Mouse (Mus musculus): ENCODE data around the gene Abhd14a. TPM values are rescaled to one million over a fixed set of nuclear protein-coding genes. Genes with fewer than 3 reads are reported as not detected.

Abhd14a gene
- polyA plus RNA-seq (2014; fragmentation: Illumina TruSeq; extraction: RNeasy Lipid Tissue Mini Kit (QIAGEN cat#74804); ENCODE audit: low replicate concordance): 1.6 TPM

DNA sequence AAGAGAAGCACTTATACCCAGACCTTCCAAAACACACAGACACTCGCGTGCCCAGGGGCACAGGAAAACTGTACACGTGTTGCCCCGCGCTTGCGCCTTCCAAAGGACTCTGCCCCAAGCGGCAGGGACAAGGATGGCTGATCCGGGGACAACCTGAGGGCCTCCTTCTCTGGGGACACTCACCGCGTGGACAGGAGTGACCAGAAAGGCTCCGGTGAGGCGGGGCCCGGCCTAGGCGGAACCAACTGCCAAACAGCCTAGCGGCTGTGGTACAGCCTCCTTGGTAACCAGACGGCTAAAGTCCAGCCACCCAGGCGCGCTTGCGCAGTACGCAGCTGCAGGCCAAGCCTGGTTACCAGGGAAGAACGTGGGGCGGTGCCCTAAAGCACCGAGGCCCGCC lies at the start of gene Abhd14a, which contains the start of gene Abhd14b:
Gene Abhd14a (minus strand): TSS at position 331 of the 400 bp plus-strand sequence.
Gene Abhd14b (plus strand): TSS at position 112 of the 400 bp plus-strand sequence.

DNA sequence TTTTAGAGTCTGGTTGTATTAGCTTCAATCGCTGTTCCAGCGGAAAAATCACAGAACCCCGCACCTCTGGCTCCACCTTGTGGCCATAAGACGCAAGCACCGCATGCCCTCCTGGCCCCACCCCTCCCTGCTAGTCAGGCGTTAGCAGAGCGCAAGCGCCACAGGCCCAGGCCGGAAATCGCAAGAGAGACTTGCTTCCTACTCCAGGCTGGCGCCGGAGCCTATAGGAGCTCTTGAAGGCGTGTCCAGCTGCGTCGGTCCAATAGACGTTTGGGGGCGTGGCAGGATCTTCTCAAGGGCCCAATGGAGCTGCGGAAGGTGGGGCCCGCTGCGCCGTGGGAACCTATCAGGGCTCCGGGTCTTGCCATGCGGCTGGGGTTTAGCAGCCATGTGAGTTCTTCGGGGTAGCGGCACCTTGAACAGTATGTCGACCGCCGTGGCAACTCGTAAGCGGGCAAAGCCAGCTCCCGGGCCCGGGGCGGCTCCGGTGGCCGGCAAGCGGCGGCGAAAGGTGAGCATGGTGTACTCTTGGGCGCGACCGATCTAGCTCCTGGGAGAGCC lies 29.5 kb upstream of the Abhd14a start, which contains the start of gene Parp3:
Gene Parp3 (minus strand): TSS at position 26 of the 561 bp plus-strand sequence.

DNA sequence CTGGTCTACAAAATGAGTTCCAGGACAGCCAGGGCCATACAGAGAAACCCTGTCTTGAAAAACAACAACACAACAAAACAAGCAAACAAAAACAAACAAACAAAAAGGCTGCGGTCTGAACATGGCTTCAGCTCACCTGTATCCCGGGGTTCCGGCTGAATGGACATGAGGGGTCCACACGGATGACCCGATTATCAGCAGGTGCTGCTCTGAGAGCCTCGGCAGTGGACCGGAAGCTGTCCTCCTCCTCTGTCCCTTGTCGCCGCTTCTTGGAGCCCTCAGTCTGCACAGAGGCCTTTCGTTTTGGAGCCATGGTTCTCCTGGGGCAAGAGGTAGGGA lies 28.2 kb upstream of the Abhd14a start, which contains the start of gene Rrp9:
Gene Rrp9 (plus strand): TSS at position 301 of the 339 bp plus-strand sequence.

DNA sequence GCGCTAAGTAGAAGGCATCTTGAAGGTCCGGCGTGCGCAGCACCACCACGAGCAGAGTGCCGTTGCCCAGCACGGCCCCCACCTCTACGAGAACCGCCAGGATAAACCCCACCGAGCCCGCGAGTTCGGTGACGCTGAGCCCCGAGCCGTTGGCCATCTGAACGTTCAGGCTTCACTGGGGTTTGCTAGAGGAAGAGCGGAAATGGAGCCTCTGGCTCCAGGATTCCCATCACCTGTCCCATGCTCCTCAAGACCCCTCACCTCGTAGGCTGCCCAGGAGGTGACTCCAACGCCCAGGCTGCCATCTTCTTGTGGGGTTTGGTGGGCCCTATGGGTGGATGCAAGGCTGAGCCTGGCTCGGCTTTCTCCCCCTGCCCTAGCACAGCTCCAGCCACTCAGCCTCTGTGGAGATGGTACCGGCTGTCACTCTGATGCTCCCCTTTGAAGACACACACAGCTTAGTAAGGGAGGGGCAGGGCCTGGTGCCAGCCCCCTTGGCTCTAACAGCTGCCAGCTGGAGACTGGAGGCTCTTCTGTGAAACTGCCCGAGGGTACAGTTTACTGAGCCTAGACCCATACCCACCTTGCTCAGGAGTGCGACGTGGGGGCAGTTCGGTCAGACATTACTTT lies 18.2 kb upstream of the Abhd14a start, which contains the start of gene Gpr62:
Gene Gpr62 (minus strand): TSS at position 368 of the 630 bp plus-strand sequence.

DNA sequence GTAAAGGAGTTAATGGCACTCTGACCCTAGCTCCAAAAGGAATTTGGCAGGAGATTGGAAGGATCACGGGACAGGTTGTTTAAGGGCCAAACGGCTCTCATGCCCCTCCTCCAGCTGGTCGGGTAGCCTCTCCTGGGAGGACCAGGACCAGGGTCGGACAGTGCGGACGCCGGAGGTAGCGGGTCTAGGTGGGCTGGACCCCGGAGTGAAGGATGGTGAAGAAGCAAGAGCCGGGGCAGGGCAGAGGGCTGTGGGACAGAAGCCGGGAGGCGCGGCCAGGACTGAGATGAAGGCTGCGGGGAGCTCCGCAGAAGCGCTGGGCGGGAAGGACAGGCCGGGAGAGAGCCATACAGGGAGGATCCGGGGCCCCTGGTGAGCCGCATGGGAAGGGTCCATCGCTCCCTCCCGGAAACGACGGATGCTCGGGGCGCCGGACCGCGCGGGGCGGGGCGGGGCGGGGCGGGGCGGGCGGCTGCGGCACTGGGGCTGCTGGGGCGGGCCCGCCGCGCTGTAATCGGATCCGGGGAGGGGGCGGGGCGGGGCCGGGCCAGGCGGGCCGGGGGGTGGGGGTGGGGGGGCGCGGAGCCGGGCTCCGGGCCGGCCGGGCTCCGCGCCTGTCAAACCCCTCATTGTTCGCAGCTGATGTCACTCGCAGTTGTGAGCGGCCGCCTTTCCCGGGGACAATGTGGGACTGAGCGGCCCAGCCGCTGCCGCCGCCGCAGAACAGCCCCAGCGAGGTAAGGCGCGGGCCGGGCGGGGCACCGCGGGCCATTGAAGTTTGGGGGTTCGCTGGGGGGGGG lies 6.0 kb upstream of the Abhd14a start, which contains the start of gene Pcbp4:
Gene Pcbp4 (plus strand): TSS at position 21 of the 800 bp plus-strand sequence.

DNA sequence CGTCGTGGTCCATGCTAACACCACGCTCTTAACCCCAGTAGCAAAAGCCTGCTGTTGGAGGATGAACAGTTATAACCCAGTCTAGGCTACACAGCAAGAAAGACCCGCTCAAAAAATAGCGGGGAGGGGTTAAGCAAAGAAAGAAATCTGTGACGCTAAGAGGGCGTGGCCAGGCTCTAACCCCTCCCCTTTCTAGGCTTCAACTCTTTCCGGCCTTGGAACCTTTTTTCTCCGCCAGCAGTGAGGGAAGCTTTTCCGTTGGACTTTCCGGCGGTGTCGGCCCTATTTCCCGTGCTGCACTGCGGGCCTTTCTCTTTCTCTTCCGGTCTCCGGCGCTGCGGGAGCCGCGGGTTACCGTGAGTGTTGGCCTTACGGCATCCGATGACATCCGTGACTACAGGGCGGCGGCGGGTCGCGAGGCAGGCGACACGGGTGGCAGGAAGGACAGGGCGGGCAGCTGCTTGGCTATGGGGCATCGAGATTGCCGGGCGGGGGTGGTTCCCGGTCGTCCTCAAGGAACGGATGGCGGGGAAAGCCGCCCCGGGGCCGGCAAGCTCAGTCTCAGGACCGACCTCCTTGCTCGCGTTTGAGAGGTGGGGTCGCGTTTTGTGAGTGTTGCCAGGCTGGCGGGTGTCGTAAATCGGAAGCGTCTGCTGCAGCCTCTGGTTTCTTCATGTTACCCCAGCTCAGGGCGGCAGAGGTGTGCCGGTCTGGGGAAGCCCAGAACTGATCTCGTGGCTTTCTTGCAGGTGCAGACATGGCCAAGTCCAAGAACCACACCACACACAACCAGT lies 18.1 kb downstream of the Abhd14a start, which contains the start of gene Rpl29:
Gene Rpl29 (plus strand): TSS at position 234 of the 794 bp plus-strand sequence.

Other genes starting within 250 kb of the Abhd14a start
- gene Ppm1m, start 247.9 kb downstream of the Abhd14a start, polyA plus RNA-seq (2014; fragmentation: Illumina TruSeq; extraction: RNeasy Lipid Tissue Mini Kit (QIAGEN cat#74804); ENCODE audit: low replicate concordance): 0.78 TPM
- not detected for gene Twf2, start 244.6 kb downstream of the Abhd14a start, polyA plus RNA-seq (2014; fragmentation: Illumina TruSeq; extraction: RNeasy Lipid Tissue Mini Kit (QIAGEN cat#74804); ENCODE audit: low replicate concordance)
- not detected for gene Tlr9, start 225.1 kb downstream of the Abhd14a start, polyA plus RNA-seq (2014; fragmentation: Illumina TruSeq; extraction: RNeasy Lipid Tissue Mini Kit (QIAGEN cat#74804); ENCODE audit: low replicate concordance)
- 43.5 TPM for gene Alas1, start 199.0 kb downstream of the Abhd14a start, polyA plus RNA-seq (2014; fragmentation: Illumina TruSeq; extraction: RNeasy Lipid Tissue Mini Kit (QIAGEN cat#74804); ENCODE audit: low replicate concordance)
- 0.37 TPM for gene Poc1a, start 166.6 kb downstream of the Abhd14a start, polyA plus RNA-seq (2014; fragmentation: Illumina TruSeq; extraction: RNeasy Lipid Tissue Mini Kit (QIAGEN cat#74804); ENCODE audit: low replicate concordance)
- gene Dusp7, start 79.0 kb downstream of the Abhd14a start, polyA plus RNA-seq (2014; fragmentation: Illumina TruSeq; extraction: RNeasy Lipid Tissue Mini Kit (QIAGEN cat#74804); ENCODE audit: low replicate concordance): 5.7 TPM
- 5.7 TPM for gene Rpl29, start 18.2 kb downstream of the Abhd14a start, polyA plus RNA-seq (2014; fragmentation: Illumina TruSeq; extraction: RNeasy Lipid Tissue Mini Kit (QIAGEN cat#74804); ENCODE audit: low replicate concordance)
- gene Acy1, start 9.4 kb downstream of the Abhd14a start, polyA plus RNA-seq (2014; fragmentation: Illumina TruSeq; extraction: RNeasy Lipid Tissue Mini Kit (QIAGEN cat#74804); ENCODE audit: low replicate concordance): 7.4 TPM
- 12.4 TPM for gene Abhd14b, start 219 bp downstream of the Abhd14a start, polyA plus RNA-seq (2014; fragmentation: Illumina TruSeq; extraction: RNeasy Lipid Tissue Mini Kit (QIAGEN cat#74804); ENCODE audit: low replicate concordance)
- gene Pcbp4, start 5.6 kb upstream of the Abhd14a start, polyA plus RNA-seq (2014; fragmentation: Illumina TruSeq; extraction: RNeasy Lipid Tissue Mini Kit (QIAGEN cat#74804); ENCODE audit: low replicate concordance): 0.63 TPM
- not detected for gene Gpr62, start 18.3 kb upstream of the Abhd14a start, polyA plus RNA-seq (2014; fragmentation: Illumina TruSeq; extraction: RNeasy Lipid Tissue Mini Kit (QIAGEN cat#74804); ENCODE audit: low replicate concordance)
- not detected for gene Rrp9, start 28.3 kb upstream of the Abhd14a start, polyA plus RNA-seq (2014; fragmentation: Illumina TruSeq; extraction: RNeasy Lipid Tissue Mini Kit (QIAGEN cat#74804); ENCODE audit: low replicate concordance)
- gene Parp3, start 29.3 kb upstream of the Abhd14a start, polyA plus RNA-seq (2014; fragmentation: Illumina TruSeq; extraction: RNeasy Lipid Tissue Mini Kit (QIAGEN cat#74804); ENCODE audit: low replicate concordance): 5.5 TPM
- not detected for gene Iqcf1, start 52.3 kb upstream of the Abhd14a start, polyA plus RNA-seq (2014; fragmentation: Illumina TruSeq; extraction: RNeasy Lipid Tissue Mini Kit (QIAGEN cat#74804); ENCODE audit: low replicate concordance)
- gene Iqcf5, start 66.9 kb upstream of the Abhd14a start, polyA plus RNA-seq (2014; fragmentation: Illumina TruSeq; extraction: RNeasy Lipid Tissue Mini Kit (QIAGEN cat#74804); ENCODE audit: low replicate concordance): not detected
- gene Iqcf3, start 114.0 kb upstream of the Abhd14a start, polyA plus RNA-seq (2014; fragmentation: Illumina TruSeq; extraction: RNeasy Lipid Tissue Mini Kit (QIAGEN cat#74804); ENCODE audit: low replicate concordance): 1.5 TPM
- gene Iqcf4, start 123.3 kb upstream of the Abhd14a start, polyA plus RNA-seq (2014; fragmentation: Illumina TruSeq; extraction: RNeasy Lipid Tissue Mini Kit (QIAGEN cat#74804); ENCODE audit: low replicate concordance): not detected
- gene Iqcf6, start 178.9 kb upstream of the Abhd14a start, polyA plus RNA-seq (2014; fragmentation: Illumina TruSeq; extraction: RNeasy Lipid Tissue Mini Kit (QIAGEN cat#74804); ENCODE audit: low replicate concordance): not detected
- gene Grm2, start 208.4 kb upstream of the Abhd14a start, polyA plus RNA-seq (2014; fragmentation: Illumina TruSeq; extraction: RNeasy Lipid Tissue Mini Kit (QIAGEN cat#74804); ENCODE audit: low replicate concordance): not detected
- gene Tex264, start 238.2 kb upstream of the Abhd14a start, polyA plus RNA-seq (2014; fragmentation: Illumina TruSeq; extraction: RNeasy Lipid Tissue Mini Kit (QIAGEN cat#74804); ENCODE audit: low replicate concordance): 3.5 TPM